Mouse (Mus musculus) bone marrow macrophage, adult 2 months (primary cell): ENCODE measurements around the gene Ciita.

ENCODE experiments used
- CTCF ChIP-seq: IDR thresholded peaks from 2 replicates; pipeline ENCODE4 v1.5.1; 2012; ENCODE audit warnings: low read depth, mild to moderate bottlenecking, low read length, moderate library complexity
- POLR2A ChIP-seq: IDR thresholded peaks from 2 replicates; pipeline ENCODE4 v1.6.1; 2012; ENCODE audit warnings: mild to moderate bottlenecking, low read depth, low read length, borderline replicate concordance

DNA sequence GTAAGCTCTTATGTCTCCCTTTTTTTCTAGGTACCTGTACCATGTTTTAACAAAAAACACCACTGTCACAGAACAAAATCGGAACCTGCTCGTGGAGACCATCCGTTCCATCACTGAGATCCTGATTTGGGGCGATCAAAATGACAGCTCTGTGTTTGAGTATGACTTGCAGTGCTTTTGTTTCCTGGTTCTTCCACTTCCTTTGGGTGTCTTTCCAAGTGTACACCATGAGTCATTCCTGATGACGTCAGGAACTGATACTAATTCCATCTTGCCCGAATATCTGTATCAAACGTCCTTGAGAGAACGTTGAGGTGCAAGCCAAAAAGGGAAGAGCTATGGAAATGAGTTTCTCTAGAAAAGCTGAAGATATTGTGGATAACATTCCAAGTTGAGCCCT lies 80.1 kb downstream of the Ciita start:
- TF ChIP-seq CTCF (no peak), POLR2A (no peak)
